In genomic region chr5:150673880-150674621, GRCm38 (mm10) we compare ENCODE assay signal across 8 mouse cellular contexts. TPM values are rescaled to one million over a fixed set of nuclear protein-coding genes. Genes with fewer than 3 reads are reported as not detected.
DNase-seq lines count a peak whose midpoint lies in the region; ATAC-seq and TF ChIP-seq lines count a peak whose summit lies in the region.

No protein-coding gene starts in this region.

- peak overlapping the region; percentile 95 for H3K9ac ChIP-seq in heart, embryonic 16.5 days (ENCODE audit: low read length)
- H3K9ac ChIP-seq in limb, embryonic 14.5 days (ENCODE audit: low read depth, low read length, severe bottlenecking): peak overlapping the region; percentile 93
- H3K9ac ChIP-seq in midbrain, embryonic 16.5 days (ENCODE audit: low read depth, low read length): peak overlapping the region; percentile 97
- H3K9ac ChIP-seq in stomach, postnatal 0 days (ENCODE audit: low read length): peak overlapping the region; percentile 88

- peak; percentile 23 to 33 for DNase-seq in cerebellum, postnatal 4 days (ENCODE audit: low spot score in 2 of 2)
- peak; percentile 54 for DNase-seq in embryo, embryonic 10.5 days (ENCODE audit: low spot score)
- peak; percentile 21 for DNase-seq in limb, embryonic 14.5 days (ENCODE audit: low spot score)
- peak; percentile 56 for DNase-seq in stomach, postnatal 0 days (ENCODE audit: low spot score)

- ATAC-seq in cerebellum, adult (ENCODE audit: insufficient number of reproducible peaks, low FRiP score, low TSS enrichment): no peak
- peak; percentile 12 for ATAC-seq in CD4-positive, CD25-positive, alpha-beta regulatory T cell, adult 4 months
- peak; percentile 65 for ATAC-seq in heart, embryonic 16.5 days (replicated peaks; ENCODE audit: extremely low read depth, insufficient read depth, low FRiP score)
- ATAC-seq in limb, embryonic 14.5 days (ENCODE audit: low FRiP score, low read depth): peak; percentile 53
- peak; percentile 56 for ATAC-seq in midbrain, embryonic 16.5 days
- peak; percentile 24 for ATAC-seq in stomach, postnatal 0 days (ENCODE audit: low FRiP score, low TSS enrichment)

- no peaks in the 10 kb centered on the region for H3K9me3 ChIP-seq in heart, embryonic 16.5 days (replicated peaks; ENCODE audit: control insufficient read depth, low read length)
- no peaks in the 10 kb centered on the region for H3K9me3 ChIP-seq in limb, embryonic 14.5 days (ENCODE audit: control insufficient read depth, low read length)
- no peaks in the 10 kb centered on the region for H3K9me3 ChIP-seq in midbrain, embryonic 16.5 days (replicated peaks; ENCODE audit: control insufficient read depth, low read length, poor library complexity, severe bottlenecking)
- no peaks in the 10 kb centered on the region for H3K9me3 ChIP-seq in stomach, postnatal 0 days (ENCODE audit: control insufficient read depth, low read length)

- H3K4me2 ChIP-seq in heart, embryonic 16.5 days (ENCODE audit: low read depth, low read length): peak overlapping the region; percentile 65
- peak overlapping the region; percentile 58 for H3K4me2 ChIP-seq in limb, embryonic 14.5 days (replicated peaks; ENCODE audit: low read depth, low read length, severe bottlenecking)
- peak overlapping the region; percentile 70 for H3K4me2 ChIP-seq in midbrain, embryonic 16.5 days (ENCODE audit: low read length)
- peak overlapping the region; percentile 65 for H3K4me2 ChIP-seq in stomach, postnatal 0 days (replicated peaks; ENCODE audit: low read depth)

- peak overlapping the region; percentile 93 for H3K27ac ChIP-seq in heart, embryonic 16.5 days (ENCODE audit: low read length)
- H3K27ac ChIP-seq in limb, embryonic 14.5 days (replicated peaks; ENCODE audit: low read depth, low read length): peak overlapping the region; percentile 94
- H3K27ac ChIP-seq in midbrain, embryonic 16.5 days (ENCODE audit: low read length): peak overlapping the region; percentile 97
- peak overlapping the region; percentile 92 for H3K27ac ChIP-seq in stomach, postnatal 0 days (replicated peaks)

- TF ChIP-seq CTCF in stomach, postnatal 0 days (IDR thresholded peaks at IDR 0.05; ENCODE audit: low read depth): no peak

- peaks cover 7% of the 10 kb centered on the region for H3K4me1 ChIP-seq in heart, embryonic 16.5 days (ENCODE audit: control insufficient read depth, insufficient read depth, low read length)
- peaks cover 13% of the 10 kb centered on the region for H3K4me1 ChIP-seq in limb, embryonic 14.5 days (ENCODE audit: control insufficient read depth, insufficient read depth, low read length)
- peaks cover 23% of the 10 kb centered on the region for H3K4me1 ChIP-seq in midbrain, embryonic 16.5 days (ENCODE audit: control insufficient read depth, insufficient read depth, low read length)
- no peaks in the 10 kb centered on the region for H3K4me1 ChIP-seq in stomach, postnatal 0 days (replicated peaks; ENCODE audit: control insufficient read depth, insufficient read depth)

- TF ChIP-seq EP300 in stomach, postnatal 0 days (optimal IDR thresholded peaks at IDR 0.05): no peak

- no peak for TF ChIP-seq POLR2A in limb, embryonic 14.5 days (IDR thresholded peaks at IDR 0.05; ENCODE audit: borderline replicate concordance, extremely low read depth, insufficient read depth, insufficient read length)

- no peaks in the 10 kb centered on the region for H3K36me3 ChIP-seq in heart, embryonic 16.5 days (ENCODE audit: control insufficient read depth, insufficient read depth)
- H3K36me3 ChIP-seq in limb, embryonic 14.5 days (ENCODE audit: control insufficient read depth, insufficient read depth, low read length): no peaks in the 10 kb centered on the region
- H3K36me3 ChIP-seq in midbrain, embryonic 16.5 days (ENCODE audit: control insufficient read depth, insufficient read depth, low read length): no peaks in the 10 kb centered on the region
- no peaks in the 10 kb centered on the region for H3K36me3 ChIP-seq in stomach, postnatal 0 days (ENCODE audit: control insufficient read depth, insufficient read depth, low read length)

- H3K4me3 ChIP-seq in heart, embryonic 16.5 days (ENCODE audit: low read length): peak overlapping the region; percentile 95
- peak overlapping the region; percentile 78 for H3K4me3 ChIP-seq in limb, embryonic 14.5 days (replicated peaks; ENCODE audit: low read length)
- peak overlapping the region; percentile 93 for H3K4me3 ChIP-seq in midbrain, embryonic 16.5 days (ENCODE audit: low read depth, low read length)
- peak overlapping the region; percentile 96 for H3K4me3 ChIP-seq in stomach, postnatal 0 days (ENCODE audit: low read depth, low read length)

- no peaks in the 10 kb centered on the region for H3K27me3 ChIP-seq in heart, embryonic 16.5 days (ENCODE audit: control insufficient read depth, insufficient read depth, low read length)
- H3K27me3 ChIP-seq in limb, embryonic 14.5 days (ENCODE audit: control insufficient read depth, insufficient read depth, low read length): no peaks in the 10 kb centered on the region
- no peaks in the 10 kb centered on the region for H3K27me3 ChIP-seq in midbrain, embryonic 16.5 days (ENCODE audit: control insufficient read depth, insufficient read depth, low read depth, low read length)
- no peaks in the 10 kb centered on the region for H3K27me3 ChIP-seq in stomach, postnatal 0 days (ENCODE audit: control insufficient read depth, insufficient read depth, low read length)

- WGBS in heart, embryonic 16.5 days: under 1% methylated on average over 63 of the region's 91 CpGs
- under 1% methylated on average over 58 of the region's 91 CpGs for WGBS in limb, embryonic 14.5 days
- under 1% methylated on average over 67 of the region's 91 CpGs for WGBS in midbrain, embryonic 16.5 days
- 0% methylated on average over 42 of the region's 91 CpGs for WGBS in stomach, postnatal 0 days

RNA-seq across cellular contexts. Expression of gene Pds5b, which starts 0.5 kb away (rescaled TPM):
- polyA plus RNA-seq in CD4-positive, CD25-positive, alpha-beta regulatory T cell, adult 4 months (2017; shearing (Covaris generic)): 10 to 100 TPM; 19.9 to 23.1 TPM
- polyA plus RNA-seq in heart, embryonic 16.5 days (2015; fragmentation: Nextera tagmentation; extraction: Ambion mirVana): 20.7 and 25.0 TPM in 2 replicates
- 40.0 and 41.3 TPM in 2 replicates for polyA plus RNA-seq in limb, embryonic 14.5 days (2012; rRNA removed)
- polyA plus RNA-seq in limb, embryonic 14.5 days (2014; fragmentation: Nextera tagmentation; extraction: Ambion mirVana): 41.6 and 47.6 TPM in 2 replicates
- polyA plus RNA-seq in midbrain, embryonic 16.5 days (2015; fragmentation: Nextera tagmentation; extraction: Ambion mirVana): 28.5 and 33.8 TPM in 2 replicates
- 8.3 and 9.1 TPM in 2 replicates for polyA plus RNA-seq in stomach, postnatal 0 days (2015; fragmentation: Nextera tagmentation; extraction: Ambion mirVana)

RNA-seq across cellular contexts. Expression of gene N4bp2l2, which starts 8.1 kb away (rescaled TPM):
- polyA plus RNA-seq in CD4-positive, CD25-positive, alpha-beta regulatory T cell, adult 4 months (2017; shearing (Covaris generic)): 10 to 100 TPM; 54.8 to 84.0 TPM
- 26.8 and 27.5 TPM in 2 replicates for polyA plus RNA-seq in heart, embryonic 16.5 days (2015; fragmentation: Nextera tagmentation; extraction: Ambion mirVana)
- 28.5 and 35.0 TPM in 2 replicates for polyA plus RNA-seq in limb, embryonic 14.5 days (2012; rRNA removed)
- polyA plus RNA-seq in limb, embryonic 14.5 days (2014; fragmentation: Nextera tagmentation; extraction: Ambion mirVana): 52.6 and 57.3 TPM in 2 replicates
- polyA plus RNA-seq in midbrain, embryonic 16.5 days (2015; fragmentation: Nextera tagmentation; extraction: Ambion mirVana): 25.7 and 26.7 TPM in 2 replicates
- polyA plus RNA-seq in stomach, postnatal 0 days (2015; fragmentation: Nextera tagmentation; extraction: Ambion mirVana): 32.1 and 34.2 TPM in 2 replicates
